Mouse (Mus musculus) spleen, postnatal 4 days (tissue): Measurements from ENCODE around the gene Rnf185.
A peak's percentile ranks its signal among the peaks of the same experiment; 100 is the strongest.

Source experiments
- DNase-seq, 2 experiments: peaks; one replicate each; pipeline ENCODE4 v3.0.0; 2022; ENCODE audit warnings: low spot score in 2 of 2

The Rnf185 gene

GRCm38 (mm10) chr11:3444875-3445274 lies 7.3 kb downstream of the Rnf185 start:
- DNase-seq, result no peak

DNA sequence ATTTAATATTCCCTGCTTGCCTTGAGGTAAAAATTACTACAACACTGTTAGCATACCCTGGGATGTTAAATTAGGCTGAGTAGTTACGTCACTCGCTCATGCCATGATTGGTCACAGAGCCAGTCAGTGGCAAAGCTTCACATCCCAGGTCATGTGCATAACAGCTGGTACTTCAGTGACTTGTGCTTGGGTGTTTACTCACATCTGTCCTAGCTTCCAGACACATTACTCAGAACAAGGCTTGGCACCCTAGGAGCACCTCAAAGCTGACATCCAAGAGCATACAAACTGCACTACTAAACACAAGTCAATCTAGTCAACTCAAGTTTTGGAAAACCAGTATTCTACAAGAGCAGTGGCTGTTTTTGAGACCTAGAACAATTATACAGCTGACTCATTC lies 9.1 kb downstream of the Rnf185 start:
- no peak for DNase-seq

GRCm38 (mm10) chr11:3442677-3443076 lies 9.5 kb downstream of the Rnf185 start:
- DNase-seq, result no peak

DNA sequence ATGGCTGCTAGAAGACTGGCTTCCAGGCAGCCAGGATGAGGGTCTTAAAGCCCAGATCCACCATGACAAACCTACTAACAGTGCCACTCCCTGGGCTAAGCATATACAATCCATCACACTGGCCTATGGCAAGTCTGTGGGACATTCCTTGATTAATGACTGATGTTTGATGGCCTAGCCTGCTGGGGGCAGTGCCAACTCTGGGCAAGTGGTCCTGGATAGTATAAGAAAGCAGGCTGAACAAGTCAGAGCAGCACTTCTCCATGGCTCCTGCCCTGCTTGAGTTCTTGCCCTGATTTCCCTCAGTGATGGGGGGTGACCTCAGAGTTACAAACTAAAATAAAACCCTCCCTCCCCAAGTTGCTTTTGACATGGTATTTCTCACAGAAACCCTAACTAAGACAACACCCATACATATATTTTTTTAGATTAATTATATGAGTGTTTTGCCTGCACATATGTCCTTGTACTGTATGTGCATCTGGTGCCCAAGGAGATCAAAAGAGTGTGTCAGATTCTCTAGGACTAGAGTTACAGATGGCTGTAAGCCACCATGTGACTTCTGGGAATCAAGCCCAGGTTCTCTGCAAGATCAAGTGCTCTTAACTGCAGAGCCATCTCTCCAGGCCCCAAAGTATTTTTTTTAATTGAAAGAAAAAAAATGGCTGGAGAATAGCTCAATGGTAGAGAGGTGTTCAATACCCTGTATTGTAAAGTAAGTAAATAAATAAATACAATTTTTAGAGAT lies 10.3 kb downstream of the Rnf185 start:
- no peak for DNase-seq

GRCm38 (mm10) chr11:3437621-3438020 lies 14.5 kb downstream of the Rnf185 start:
- no peak for DNase-seq

GRCm38 (mm10) chr11:3433809-3434208 lies 18.4 kb downstream of the Rnf185 start:
- no peak for DNase-seq

DNA sequence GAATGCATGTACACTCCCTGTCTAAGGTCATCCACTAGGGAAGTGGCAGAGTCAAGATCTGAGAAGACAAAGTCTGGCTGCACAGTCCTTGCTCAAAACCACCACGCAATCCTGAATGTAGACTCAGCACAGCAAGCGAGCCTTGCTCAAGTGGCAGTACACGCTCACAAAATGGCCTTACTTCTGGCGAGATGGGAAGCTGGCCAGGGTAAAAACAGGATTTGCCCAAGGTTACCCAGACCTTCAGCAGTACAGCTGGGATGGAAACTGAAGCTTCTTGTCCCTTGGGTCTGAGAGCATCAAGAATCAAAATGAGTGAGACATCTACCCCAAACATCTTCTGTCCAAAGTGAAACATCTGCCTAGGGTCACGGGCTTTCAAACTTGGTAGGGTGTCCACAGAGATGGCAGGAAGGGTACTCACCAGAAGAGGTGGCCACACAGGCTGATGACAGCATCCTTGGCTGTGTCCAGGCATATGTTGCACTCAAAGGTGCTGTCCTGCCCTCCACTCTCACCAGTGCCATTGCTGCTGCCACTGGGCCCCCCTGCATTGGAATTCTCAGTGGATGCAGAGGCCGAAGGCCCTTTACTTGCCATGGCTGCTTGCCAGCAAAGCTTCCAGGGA lies 20.1 kb downstream of the Rnf185 start:
- no peak for DNase-seq

- no peak for DNase-seq
Observed at GRCm38 (mm10) chr11:3431515-3431914, 20.6 kb downstream of the Rnf185 start.

GRCm38 (mm10) chr11:3428632-3429031 lies 23.5 kb downstream of the Rnf185 start:
- DNase-seq, result no peak

- no peak for DNase-seq
Observed at GRCm38 (mm10) chr11:3427697-3428230, 24.4 kb downstream of the Rnf185 start.

GRCm38 (mm10) chr11:3422242-3422641 lies 29.9 kb downstream of the Rnf185 start:
- no peak for DNase-seq

GRCm38 (mm10) chr11:3418741-3419140 lies 33.4 kb downstream of the Rnf185 start:
- no peak for DNase-seq

- DNase-seq, result no peak
Observed at GRCm38 (mm10) chr11:3417795-3418194, 34.4 kb downstream of the Rnf185 start.

DNA sequence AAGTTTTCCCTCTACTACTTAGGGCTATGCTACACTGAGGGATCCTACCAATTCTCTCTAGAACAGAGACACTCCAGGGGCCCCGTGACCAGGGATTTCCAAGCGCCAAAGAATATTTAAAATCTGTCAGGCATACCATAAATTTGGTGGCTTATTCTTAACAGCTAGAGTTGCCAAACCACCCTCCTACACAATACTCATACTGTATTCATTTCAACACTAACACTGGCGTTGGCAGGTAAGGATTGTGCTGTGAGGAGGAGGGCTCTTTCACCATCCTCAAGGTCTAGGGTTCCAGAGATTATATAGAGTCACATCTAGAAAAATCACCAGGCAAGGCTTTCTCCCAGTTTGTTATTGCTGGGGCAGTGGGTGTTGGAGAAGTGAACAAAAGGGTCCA lies 35.8 kb downstream of the Rnf185 start:
- DNase-seq, result no peak

- DNase-seq, result no peak
Observed at GRCm38 (mm10) chr11:3412111-3412510, 40.1 kb downstream of the Rnf185 start.

GRCm38 (mm10) chr11:3408997-3409732 lies 43.0 kb downstream of the Rnf185 start, which contains the start of gene Limk2:
TSS of gene Limk2 (minus strand) at chr11:3409189.
- DNase-seq, result peak; percentile 95 to 98

- no peak for DNase-seq
Observed at GRCm38 (mm10) chr11:3408131-3408996, 43.8 kb downstream of the Rnf185 start.

DNA sequence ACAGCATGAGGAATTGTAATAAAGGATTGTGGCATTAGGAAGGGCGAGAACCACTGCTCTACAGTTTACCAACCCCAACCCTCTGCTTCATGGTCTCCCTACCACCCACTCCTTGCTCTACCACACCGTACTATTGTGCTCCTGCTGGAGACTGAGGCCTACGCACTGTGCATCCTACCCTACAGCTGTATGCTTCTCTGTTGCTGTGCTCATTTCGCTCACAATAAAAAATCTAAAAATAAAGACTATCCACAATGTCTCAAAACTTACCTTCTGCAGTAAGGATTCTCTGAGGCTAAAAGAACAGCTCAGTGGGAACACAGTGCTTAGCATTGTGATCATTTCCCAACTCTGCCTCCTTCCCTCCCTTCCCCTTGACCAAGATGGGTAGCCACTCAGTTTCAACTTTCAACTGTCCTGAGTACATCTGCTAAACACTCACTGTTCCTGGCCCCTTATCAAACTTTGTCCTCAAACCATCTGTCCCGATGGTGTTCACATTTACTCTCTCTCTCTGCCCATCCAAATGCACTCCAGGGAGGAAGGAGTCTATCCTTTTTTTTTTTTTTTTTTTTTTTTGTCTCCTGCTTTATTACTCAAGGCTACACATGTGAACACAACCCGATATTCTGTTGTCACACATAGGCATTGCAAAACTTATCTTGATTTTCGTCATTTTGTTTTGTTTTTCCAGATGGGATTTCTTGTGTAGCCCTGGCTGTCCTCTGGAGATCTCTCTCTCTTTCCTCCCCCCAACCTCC lies 47.7 kb downstream of the Rnf185 start:
- DNase-seq, result no peak

DNA sequence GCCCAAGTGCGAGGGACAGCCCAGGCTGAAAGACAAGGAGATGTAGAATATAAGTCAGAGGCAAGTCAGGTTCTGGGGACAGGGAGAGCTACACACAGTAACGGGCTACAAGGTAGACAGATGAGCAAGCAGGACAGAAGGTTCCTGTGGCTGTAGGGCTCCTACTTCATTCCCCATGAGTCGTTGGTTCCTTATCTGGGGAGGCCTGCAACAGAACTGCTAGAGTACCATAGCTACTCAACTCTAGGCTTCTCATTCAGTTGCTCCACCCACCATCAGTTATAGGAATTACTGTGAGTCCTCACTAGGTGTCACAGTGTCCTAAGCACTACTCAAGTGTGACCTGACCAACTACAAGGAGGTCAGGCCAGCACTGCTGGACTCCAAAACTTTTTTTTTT lies 49.1 kb downstream of the Rnf185 start:
- peak in 1 of 2 experiments; percentile 28 for DNase-seq

GRCm38 (mm10) chr11:3398318-3398717 lies 53.8 kb downstream of the Rnf185 start:
- no peak for DNase-seq

GRCm38 (mm10) chr11:3396562-3396961 lies 55.6 kb downstream of the Rnf185 start:
- DNase-seq, result no peak
